Mouse (Mus musculus) bone marrow macrophage, adult 2 months (primary cell): ENCODE measurements at regions not wholly inside any gene's neighbourhood (a gene's known extent, or its start where the extent isn't known, plus 50 kb on each side); places are given as distances from the start of the nearest gene placed in this dataset.
"Not testable (repeated sequence)": the region's sequence is repeated elsewhere in the genome, so short reads cannot be mapped to it uniquely, and the experiment has no call there.

ENCODE experiments used
- H3K27ac ChIP-seq: 2 replicates; pipeline ENCODE4 v1.5.1; 2012; ENCODE audit warnings: low read depth, low read length; ENCODE audit not compliant: insufficient read depth
- H3K4me1 ChIP-seq: 2 replicates; pipeline ENCODE4 v1.6.1; 2012; ENCODE audit warnings: low read length; ENCODE audit not compliant: control insufficient read depth, insufficient read depth
- H3K4me3 ChIP-seq: 2 replicates; pipeline ENCODE4 v1.5.1; 2012; ENCODE audit warnings: mild to moderate bottlenecking, low read length, moderate library complexity; ENCODE audit not compliant: insufficient read depth
- CTCF ChIP-seq: IDR thresholded peaks from 2 replicates; pipeline ENCODE4 v1.5.1; 2012; ENCODE audit warnings: low read depth, mild to moderate bottlenecking, low read length, moderate library complexity
- POLR2A ChIP-seq: IDR thresholded peaks from 2 replicates; pipeline ENCODE4 v1.6.1; 2012; ENCODE audit warnings: mild to moderate bottlenecking, low read depth, low read length, borderline replicate concordance

GRCm38 (mm10) chr4:44424831-44425704 lies 124.4 kb downstream of the Melk start:
- no peak overlapping the region for H3K27ac ChIP-seq
- H3K4me3 ChIP-seq: peak overlapping the region; percentile 0; the same call in 1 of the 2 replicates
- H3K4me1 ChIP-seq: no peaks in the 10 kb centered on the region; the same call in 1 of the 2 replicates
- TF ChIP-seq CTCF: no peak
- TF ChIP-seq POLR2A: no peak

- Histone ChIP-seq H3K27ac (no peak overlapping the region), H3K4me3 (no peak overlapping the region), H3K4me1 (no peaks in the 10 kb centered on the region)
- no peak for TF ChIP-seq CTCF
- no peak for TF ChIP-seq POLR2A
These were observed 133.9 kb downstream of the Melk start for GRCm38 (mm10) chr4:44434593-44434992.

GRCm38 (mm10) chr4:44445511-44445910 lies 144.8 kb downstream of the Melk start:
- TF ChIP-seq CTCF: no peak
- no peak for TF ChIP-seq POLR2A
- Histone ChIP-seq H3K4me3 (no peak overlapping the region), H3K4me1 (no peaks in the 10 kb centered on the region), H3K27ac (no peak overlapping the region)

- H3K4me3 ChIP-seq: no peak overlapping the region
- H3K27ac ChIP-seq: no peak overlapping the region
- no peaks in the 10 kb centered on the region for H3K4me1 ChIP-seq
- TF ChIP-seq CTCF (no peak), POLR2A (no peak)
These were observed 150.3 kb downstream of the Melk start for GRCm38 (mm10) chr4:44450881-44451532.

- Histone ChIP-seq H3K4me3 (no peak overlapping the region), H3K27ac (no peak overlapping the region), H3K4me1 (no peaks in the 10 kb centered on the region)
- TF ChIP-seq POLR2A: no peak
- TF ChIP-seq CTCF: no peak
These were observed 151.5 kb downstream of the Melk start for GRCm38 (mm10) chr4:44452043-44452618.

GRCm38 (mm10) chr4:44453552-44453951 lies 152.9 kb downstream of the Melk start:
- TF ChIP-seq POLR2A: no peak
- no peak for TF ChIP-seq CTCF
- Histone ChIP-seq H3K4me3 (no peak overlapping the region), H3K27ac (no peak overlapping the region), H3K4me1 (no peaks in the 10 kb centered on the region)

GRCm38 (mm10) chr4:44455851-44456250 lies 155.2 kb downstream of the Melk start:
- TF ChIP-seq CTCF (no peak), POLR2A (no peak)
- H3K4me1 ChIP-seq: no peaks in the 10 kb centered on the region
- H3K27ac ChIP-seq: no peak overlapping the region
- no peak overlapping the region for H3K4me3 ChIP-seq

GRCm38 (mm10) chr4:44473511-44473910 lies 172.8 kb downstream of the Melk start:
- H3K4me3 ChIP-seq, H3K27ac ChIP-seq, H3K4me1 ChIP-seq: not testable (repeated sequence)
